ENCODE assay signal across 20 mouse cellular contexts in the genomic region with DNA sequence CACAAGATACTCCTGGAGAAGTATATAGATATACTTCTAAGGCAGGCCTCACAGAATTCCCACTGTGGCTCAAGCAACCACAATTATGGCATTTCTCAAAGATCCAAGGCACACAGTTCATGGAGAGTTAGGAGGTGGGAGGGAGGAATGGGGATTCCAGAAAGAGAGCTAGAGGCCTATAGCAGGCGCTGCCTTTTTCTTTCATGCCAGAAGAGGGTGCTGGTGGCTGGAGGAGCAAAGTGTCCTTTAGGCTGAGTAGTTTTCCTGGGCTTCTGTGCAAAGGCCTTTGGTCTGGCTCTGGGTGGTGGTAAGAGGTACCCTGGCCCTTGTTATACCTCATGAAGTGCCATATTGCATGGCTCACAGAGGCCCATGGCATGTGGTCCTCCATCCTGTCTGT. TPM values are rescaled to one million over a fixed set of nuclear protein-coding genes. Genes with fewer than 3 reads are reported as not detected.
DNase-seq lines count a peak whose midpoint lies in the region; ATAC-seq and TF ChIP-seq lines count a peak whose summit lies in the region.
"Had no signal": no experiment of that assay in that cellular context is flagged by ENCODE, and none has a peak within 500 bp of the region (broad histone marks: within the 10 kb centered on the region; RNA-seq: fewer than 3 reads in every experiment).

No protein-coding gene starts in this region.

- no peak overlapping the region for H3K4me2 ChIP-seq in intestine, postnatal 0 days (replicated peaks; ENCODE audit: low read depth)
- no peak overlapping the region for H3K4me2 ChIP-seq in intestine, embryonic 15.5 days (replicated peaks)
- no peak overlapping the region for H3K4me2 ChIP-seq in lung, postnatal 0 days (replicated peaks; ENCODE audit: low read depth, low read length)
- H3K4me2 ChIP-seq: forebrain, embryonic 13.5 days; kidney, embryonic 15.5 days; limb, embryonic 13.5 days; lung, embryonic 15.5 days; midbrain, embryonic 12.5 days; neural tube, embryonic 15.5 days had no signal

- no peak for ATAC-seq in intestine, postnatal 0 days
- ATAC-seq in intestine, embryonic 15.5 days: no peak
- ATAC-seq in lung, postnatal 0 days: no peak
- ATAC-seq: forebrain, embryonic 13.5 days had no signal

- no peaks in the 10 kb centered on the region for H3K27me3 ChIP-seq in intestine, postnatal 0 days (replicated peaks; ENCODE audit: control insufficient read depth, insufficient read depth, low read length)
- H3K27me3 ChIP-seq in intestine, embryonic 15.5 days (replicated peaks): no peaks in the 10 kb centered on the region
- no peaks in the 10 kb centered on the region for H3K27me3 ChIP-seq in lung, postnatal 0 days (replicated peaks; ENCODE audit: insufficient read depth, low read length)
- H3K27me3 ChIP-seq: forebrain, embryonic 13.5 days; kidney, embryonic 15.5 days; limb, embryonic 13.5 days; lung, embryonic 15.5 days; midbrain, embryonic 12.5 days; neural tube, embryonic 15.5 days had no signal

- H3K4me3 ChIP-seq in intestine, postnatal 0 days (ENCODE audit: low read depth, low read length): no peak overlapping the region
- H3K4me3 ChIP-seq in intestine, embryonic 15.5 days (replicated peaks): no peak overlapping the region
- no peak overlapping the region for H3K4me3 ChIP-seq in lung, postnatal 0 days (ENCODE audit: low read depth, low read length)
- H3K4me3 ChIP-seq: forebrain, embryonic 13.5 days; kidney, embryonic 15.5 days; limb, embryonic 13.5 days; lung, embryonic 15.5 days; midbrain, embryonic 12.5 days; myocyte; neural tube, embryonic 15.5 days had no signal

- no peaks in the 10 kb centered on the region for H3K9me3 ChIP-seq in intestine, postnatal 0 days (ENCODE audit: control insufficient read depth)
- H3K9me3 ChIP-seq in intestine, embryonic 15.5 days: no peaks in the 10 kb centered on the region
- H3K9me3 ChIP-seq in lung, postnatal 0 days (ENCODE audit: low read length): no peaks in the 10 kb centered on the region
- H3K9me3 ChIP-seq: forebrain, embryonic 13.5 days; kidney, embryonic 15.5 days; limb, embryonic 13.5 days; lung, embryonic 15.5 days; midbrain, embryonic 12.5 days; neural tube, embryonic 15.5 days had no signal

- H3K4me1 ChIP-seq in intestine, postnatal 0 days (replicated peaks; ENCODE audit: control insufficient read depth, insufficient read depth, low read length): no peaks in the 10 kb centered on the region
- H3K4me1 ChIP-seq in intestine, embryonic 15.5 days (replicated peaks): no peaks in the 10 kb centered on the region
- no peaks in the 10 kb centered on the region for H3K4me1 ChIP-seq in lung, postnatal 0 days (ENCODE audit: insufficient read depth, low read depth, low read length)
- H3K4me1 ChIP-seq: forebrain, embryonic 13.5 days; kidney, embryonic 15.5 days; limb, embryonic 13.5 days; lung, embryonic 15.5 days; midbrain, embryonic 12.5 days; neural tube, embryonic 15.5 days had no signal

- DNase-seq in adrenal gland, postnatal 14 days: peak; percentile 64
- DNase-seq in adrenal gland, postnatal 25 days: no peak
- no peak for DNase-seq in lung, postnatal 0 days (ENCODE audit: low spot score)
- no peak for DNase-seq in lung, adult 18-20 months
- DNase-seq in retina, postnatal 1 day: no peak
- DNase-seq: cerebellum, postnatal 10 days; thymus, postnatal 36 days had no signal

- WGBS in intestine, postnatal 0 days: 53% methylated on average over 1 of the region's 1 CpGs
- WGBS in intestine, embryonic 15.5 days: 56% methylated on average over 1 of the region's 1 CpGs
- WGBS in lung, postnatal 0 days: 50% methylated on average over 1 of the region's 1 CpGs

- no peak for TF ChIP-seq EP300 in lung, postnatal 0 days (IDR thresholded peaks at IDR 0.05)

- no peak overlapping the region for H3K9ac ChIP-seq in intestine, postnatal 0 days (ENCODE audit: low read depth, low read length)
- no peak overlapping the region for H3K9ac ChIP-seq in intestine, embryonic 15.5 days
- no peak overlapping the region for H3K9ac ChIP-seq in lung, postnatal 0 days (replicated peaks; ENCODE audit: low read depth)
- H3K9ac ChIP-seq: forebrain, embryonic 13.5 days; kidney, embryonic 15.5 days; limb, embryonic 13.5 days; lung, embryonic 15.5 days; midbrain, embryonic 12.5 days; neural tube, embryonic 15.5 days had no signal

- no peaks in the 10 kb centered on the region for H3K36me3 ChIP-seq in intestine, postnatal 0 days (ENCODE audit: control insufficient read depth, insufficient read depth)
- H3K36me3 ChIP-seq in intestine, embryonic 15.5 days: no peaks in the 10 kb centered on the region
- no peaks in the 10 kb centered on the region for H3K36me3 ChIP-seq in lung, postnatal 0 days (ENCODE audit: insufficient read depth, low read length)
- H3K36me3 ChIP-seq: kidney, embryonic 15.5 days; limb, embryonic 13.5 days; lung, embryonic 15.5 days; midbrain, embryonic 12.5 days; neural tube, embryonic 15.5 days had no signal

- peak; percentile 43 for TF ChIP-seq CTCF in intestine, postnatal 0 days (IDR thresholded peaks at IDR 0.05; ENCODE audit: low read depth)
- peak; percentile 29 for TF ChIP-seq CTCF in lung, postnatal 0 days (IDR thresholded peaks at IDR 0.05)

- no peak overlapping the region for H3K27ac ChIP-seq in intestine, postnatal 0 days (ENCODE audit: low read depth, low read length)
- no peak overlapping the region for H3K27ac ChIP-seq in intestine, embryonic 15.5 days
- no peak overlapping the region for H3K27ac ChIP-seq in lung, postnatal 0 days (ENCODE audit: low read length)
- H3K27ac ChIP-seq: forebrain, embryonic 13.5 days; kidney, embryonic 15.5 days; limb, embryonic 13.5 days; lung, embryonic 15.5 days; midbrain, embryonic 12.5 days; neural tube, embryonic 15.5 days had no signal

RNA-seq across cellular contexts. Expression of a gene that starts 6.2 kb away (rescaled TPM):
- total RNA-seq in adrenal gland, postnatal 14 days (2021): 7.0 and 9.7 TPM in 2 replicates
- total RNA-seq in adrenal gland, postnatal 25 days (2021): 2.6 and 2.7 TPM in 2 replicates
- polyA plus RNA-seq in intestine, postnatal 0 days (2015; fragmentation: Nextera tagmentation; extraction: Ambion mirVana): 4.1 and 4.7 TPM in 2 replicates
- polyA plus RNA-seq in intestine, embryonic 15.5 days (2015; fragmentation: Nextera tagmentation; extraction: Ambion mirVana): 3.5 and 4.7 TPM in 2 replicates
- 2.5 and 2.8 TPM in 2 replicates for polyA plus RNA-seq in lung, postnatal 0 days (2015; fragmentation: Nextera tagmentation; extraction: Ambion mirVana)
- total RNA-seq: hematopoietic stem cell, adult 5-6 weeks had no signal

RNA-seq across cellular contexts. Expression of a gene that starts 12.2 kb away (rescaled TPM):
- total RNA-seq in adrenal gland, postnatal 14 days (2021): 30.5 and 33.1 TPM in 2 replicates
- total RNA-seq in adrenal gland, postnatal 25 days (2021): 28.8 and 36.9 TPM in 2 replicates
- 23.0 and 25.6 TPM in 2 replicates for polyA plus RNA-seq in intestine, postnatal 0 days (2015; fragmentation: Nextera tagmentation; extraction: Ambion mirVana)
- polyA plus RNA-seq in intestine, embryonic 15.5 days (2015; fragmentation: Nextera tagmentation; extraction: Ambion mirVana): 22.2 and 23.8 TPM in 2 replicates
- 26.0 and 29.9 TPM in 2 replicates for polyA plus RNA-seq in lung, postnatal 0 days (2015; fragmentation: Nextera tagmentation; extraction: Ambion mirVana)

RNA-seq across cellular contexts. Expression of a gene that starts 16.6 kb away (rescaled TPM):
- total RNA-seq in adrenal gland, postnatal 14 days (2021): not detected in 2 replicates
- not detected in 2 replicates for total RNA-seq in adrenal gland, postnatal 25 days (2021)
- polyA plus RNA-seq in intestine, postnatal 0 days (2015; fragmentation: Nextera tagmentation; extraction: Ambion mirVana): 0.09 and 0.16 TPM in 2 replicates
- polyA plus RNA-seq in intestine, embryonic 15.5 days (2015; fragmentation: Nextera tagmentation; extraction: Ambion mirVana): 0.13 and 0.16 TPM in 2 replicates
- polyA plus RNA-seq in lung, postnatal 0 days (2015; fragmentation: Nextera tagmentation; extraction: Ambion mirVana): 0.38 and 0.44 TPM in 2 replicates
- total RNA-seq: hematopoietic stem cell, adult 5-6 weeks; layer of hippocampus, adult 8-10 months; left cerebral cortex, adult 8-10 months had no signal

RNA-seq across cellular contexts. Expression of a gene that starts 18.9 kb away (rescaled TPM):
- total RNA-seq in adrenal gland, postnatal 14 days (2021): not detected in 2 replicates
- not detected in 2 replicates for total RNA-seq in adrenal gland, postnatal 25 days (2021)
- polyA plus RNA-seq in intestine, postnatal 0 days (2015; fragmentation: Nextera tagmentation; extraction: Ambion mirVana): not detected in 2 replicates
- not detected in 2 replicates for polyA plus RNA-seq in intestine, embryonic 15.5 days (2015; fragmentation: Nextera tagmentation; extraction: Ambion mirVana)
- not detected in 2 replicates for polyA plus RNA-seq in lung, postnatal 0 days (2015; fragmentation: Nextera tagmentation; extraction: Ambion mirVana)
- total RNA-seq: hematopoietic stem cell, adult 5-6 weeks; layer of hippocampus, adult 8-10 months; left cerebral cortex, adult 8-10 months had no signal
- polyA plus RNA-seq: forebrain, embryonic 13.5 days; heart, embryonic 14.5 days; kidney, embryonic 15.5 days; midbrain, embryonic 12.5 days; myocyte; neural tube, embryonic 15.5 days had no signal

RNA-seq across cellular contexts. Expression of a gene that starts 23.7 kb away (rescaled TPM):
- not detected in 2 replicates for total RNA-seq in adrenal gland, postnatal 14 days (2021)
- not detected in 2 replicates for total RNA-seq in adrenal gland, postnatal 25 days (2021)
- not detected in 2 replicates for polyA plus RNA-seq in intestine, postnatal 0 days (2015; fragmentation: Nextera tagmentation; extraction: Ambion mirVana)
- not detected in 2 replicates for polyA plus RNA-seq in intestine, embryonic 15.5 days (2015; fragmentation: Nextera tagmentation; extraction: Ambion mirVana)
- not detected in 2 replicates for polyA plus RNA-seq in lung, postnatal 0 days (2015; fragmentation: Nextera tagmentation; extraction: Ambion mirVana)
- total RNA-seq: hematopoietic stem cell, adult 5-6 weeks; layer of hippocampus, adult 8-10 months; left cerebral cortex, adult 8-10 months had no signal
- polyA plus RNA-seq: forebrain, embryonic 13.5 days; heart, embryonic 14.5 days; kidney, embryonic 15.5 days; limb, embryonic 13.5 days; lung, embryonic 15.5 days; midbrain, embryonic 12.5 days; myocyte; neural tube, embryonic 15.5 days had no signal
